Mouse (Mus musculus) intestine, postnatal 0 days (tissue): ENCODE measurements around the gene Rps19. TPM values are rescaled to one million over a fixed set of nuclear protein-coding genes. Genes with fewer than 3 reads are reported as not detected.

ENCODE experiments used
- ATAC-seq: fragments of 200-750 bp; cut with Nextera tagmentation; 2 replicates; pipeline ENCODE4 v1.8.0; 2017; ENCODE audit warnings: mild to moderate bottlenecking, moderate TSS enrichment, moderate library complexity
- H3K27ac ChIP-seq: fragments of 300-500 bp; sonication (generic); 2 replicates; pipeline ENCODE4 v1.5.1; 2014; ENCODE audit warnings: mild to moderate bottlenecking, low read depth, low read length, moderate library complexity
- H3K27me3 ChIP-seq: fragments of 300-500 bp; sonication (generic); replicated peaks from 2 replicates; pipeline ENCODE4 v1.6.1; 2014; ENCODE audit warnings: low read length, mixed read lengths; ENCODE audit not compliant: control insufficient read depth, insufficient read depth
- H3K36me3 ChIP-seq: fragments of 300-500 bp; sonication (generic); 2 replicates; pipeline ENCODE4 v1.6.1; 2014; ENCODE audit warnings: mild to moderate bottlenecking, moderate library complexity; ENCODE audit not compliant: control insufficient read depth, insufficient read depth
- H3K4me1 ChIP-seq: fragments of 300-500 bp; sonication (generic); replicated peaks from 2 replicates; pipeline ENCODE4 v1.6.1; 2014; ENCODE audit warnings: antibody characterized with exemption, low read length, mixed read lengths; ENCODE audit not compliant: control insufficient read depth, insufficient read depth
- H3K4me2 ChIP-seq: fragments of 300-500 bp; sonication (generic); replicated peaks from 2 replicates; pipeline ENCODE4 v1.6.1; 2014; ENCODE audit warnings: low read depth, mild to moderate bottlenecking, moderate library complexity
- H3K4me3 ChIP-seq: fragments of 300-500 bp; sonication (generic); 2 replicates; pipeline ENCODE4 v1.5.1; 2014; ENCODE audit warnings: low read depth, low read length
- H3K9ac ChIP-seq: fragments of 300-500 bp; sonication (generic); 2 replicates; pipeline ENCODE4 v1.6.1; 2014; ENCODE audit warnings: mild to moderate bottlenecking, low read depth, low read length
- H3K9me3 ChIP-seq: fragments of 300-500 bp; sonication (generic); 2 replicates; pipeline ENCODE4 v1.6.1; 2016; ENCODE audit warnings: mixed run types; ENCODE audit not compliant: control insufficient read depth
- CTCF ChIP-seq: sonication (generic); IDR thresholded peaks from 2 replicates; pipeline ENCODE4 v1.5.1; 2016; ENCODE audit warnings: low read depth, mild to moderate bottlenecking, control low read depth, antibody characterized with exemption, moderate library complexity
- WGBS: fragments of 180-500 bp; shearing (Covaris S2); extraction: QIAGEN DNeasy Blood & Tissue Kit; methylation state at CpG from one replicate; pipeline ENCODE4 v1.1.7; 2014; 5-methylcytosine and 5-hydroxymethylcytosine counted together
- polyA plus RNA-seq: library from polyadenylated mRNA; unstranded; fragments of >200 nt; fragmentation: Nextera tagmentation; extraction: Ambion mirVana; gene quantifications from 2 replicates; pipeline ENCODE4 v1.2.1, GENCODE M21; 2015

Gene Rps19
- polyA plus RNA-seq, 1 experiment from 2014 or later: 1,200 TPM

DNA sequence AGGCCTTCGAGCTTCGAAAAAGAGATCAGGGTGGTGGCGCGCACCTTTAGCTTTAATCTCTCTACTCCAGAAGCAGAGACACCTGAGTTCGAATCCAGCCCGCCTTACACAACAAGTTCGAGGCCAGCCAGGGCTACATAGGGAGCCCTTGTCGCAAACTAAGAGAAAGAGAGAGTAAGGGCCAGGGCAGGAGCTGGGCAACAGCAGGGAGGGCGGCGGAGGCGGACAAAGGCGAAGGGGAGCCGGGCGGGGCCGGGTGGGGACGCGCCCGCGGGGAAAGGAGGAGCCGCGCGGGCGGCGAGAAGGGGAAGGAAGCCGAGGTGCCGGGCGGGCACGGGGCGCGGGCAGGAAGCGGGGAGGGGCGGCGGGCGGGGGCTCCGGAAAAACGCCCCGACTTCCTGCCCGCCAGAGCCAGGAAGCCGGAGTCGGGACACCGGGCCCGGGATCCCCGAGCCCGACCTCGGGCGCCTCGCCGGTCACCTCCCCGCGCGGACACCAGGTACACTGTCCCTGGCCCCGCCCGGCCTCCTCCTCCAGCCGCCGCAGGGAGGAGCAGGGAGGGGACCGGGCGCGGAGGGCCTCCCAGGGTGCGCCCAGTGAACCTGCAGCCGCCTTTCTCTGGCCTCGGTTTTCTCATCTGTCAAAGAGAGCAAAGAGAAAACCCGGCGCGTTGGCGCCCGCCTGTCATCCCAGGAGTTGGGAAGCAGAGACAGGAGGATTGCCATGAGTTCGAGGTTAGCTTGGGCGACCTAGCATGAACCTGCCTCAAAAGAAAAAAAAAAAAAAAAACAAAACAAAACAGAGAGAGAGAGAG is 18.7 kb downstream of the Rps19 start, which contains the start of gene Arhgef1:
Gene Arhgef1, plus strand, starts transcription at position 283 of the 814 bp plus-strand sequence.
- 4% methylated on average over 58 of the region's 68 CpGs for WGBS
- Histone ChIP-seq H3K9ac (peak within 1 kb of the TSS; percentile 71), H3K36me3 (peaks cover 2% of the 10 kb centered on the region; the same call in 1 of the 2 replicates), H3K4me1 (no peaks in the 10 kb centered on the region), H3K4me3 (peak within 1 kb of the TSS; percentile 53), H3K27ac (peak within 1 kb of the TSS; percentile 85), H3K27me3 (no peaks in the 10 kb centered on the region), H3K4me2 (peak within 1 kb of the TSS; percentile 75), H3K9me3 (no peaks in the 10 kb centered on the region)
- peak; percentile 54 for ATAC-seq
- no peak for TF ChIP-seq CTCF

DNA sequence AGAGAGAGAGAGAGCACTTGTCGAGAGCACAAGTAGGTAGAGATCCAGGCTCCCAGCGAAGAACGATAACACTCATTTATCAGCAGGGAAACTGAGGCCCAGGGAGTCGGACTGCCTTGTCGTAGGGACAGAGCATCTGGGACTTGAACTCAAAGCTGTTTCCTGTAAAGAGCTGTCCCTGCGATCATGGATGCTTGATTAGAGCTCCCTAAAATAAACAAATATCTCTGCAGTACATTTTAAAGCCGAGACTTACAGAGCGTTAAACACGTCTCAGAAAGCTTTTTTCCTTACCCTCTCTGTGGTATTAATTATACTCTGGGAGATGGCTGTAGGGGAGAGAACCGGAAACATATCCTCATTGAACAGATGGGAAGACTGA is 19.3 kb downstream of the Rps19 start:
- Histone ChIP-seq H3K4me3 (peak overlapping the region; percentile 53), H3K27me3 (no peaks in the 10 kb centered on the region), H3K9me3 (no peaks in the 10 kb centered on the region), H3K9ac (peak overlapping the region; percentile 71), H3K4me2 (peak overlapping the region; percentile 75), H3K4me1 (no peaks in the 10 kb centered on the region), H3K36me3 (peaks cover 8% of the 10 kb centered on the region), H3K27ac (peak overlapping the region; percentile 85)
- no peak for TF ChIP-seq CTCF
- no peak for ATAC-seq
- WGBS: 14% methylated on average over 10 of the region's 10 CpGs

DNA sequence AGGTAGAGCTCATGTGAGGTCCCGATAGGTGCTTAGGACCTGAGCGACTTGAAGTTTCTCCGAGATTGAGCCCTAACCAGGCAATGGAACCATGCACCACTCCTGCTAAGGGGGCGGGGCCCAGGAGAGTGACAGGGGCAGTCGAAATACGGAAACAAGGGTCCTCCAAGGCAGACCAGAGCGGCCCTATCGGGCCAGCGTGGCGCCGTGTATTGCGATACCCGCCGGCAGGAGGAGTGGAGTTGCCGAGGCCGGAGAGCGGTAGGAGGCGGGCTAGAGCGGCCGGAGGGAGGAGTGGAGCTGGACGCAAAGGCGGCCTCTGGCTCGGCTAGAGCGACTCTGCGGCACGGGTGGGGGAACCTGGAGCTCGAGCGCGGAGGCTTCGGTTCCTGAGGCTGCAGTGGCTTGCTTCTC is 19.9 kb downstream of the Rps19 start:
- Histone ChIP-seq H3K4me3 (peak overlapping the region; percentile 53), H3K27ac (peak overlapping the region; percentile 51; the same call in 1 of the 2 replicates), H3K9ac (peak overlapping the region; percentile 71), H3K27me3 (no peaks in the 10 kb centered on the region), H3K4me2 (peak overlapping the region; percentile 75), H3K36me3 (peaks cover 14% of the 10 kb centered on the region), H3K4me1 (no peaks in the 10 kb centered on the region), H3K9me3 (no peaks in the 10 kb centered on the region)
- WGBS: under 1% methylated on average over 29 of the region's 30 CpGs
- peak; percentile 96 for ATAC-seq
- TF ChIP-seq CTCF: peak; percentile 84

DNA sequence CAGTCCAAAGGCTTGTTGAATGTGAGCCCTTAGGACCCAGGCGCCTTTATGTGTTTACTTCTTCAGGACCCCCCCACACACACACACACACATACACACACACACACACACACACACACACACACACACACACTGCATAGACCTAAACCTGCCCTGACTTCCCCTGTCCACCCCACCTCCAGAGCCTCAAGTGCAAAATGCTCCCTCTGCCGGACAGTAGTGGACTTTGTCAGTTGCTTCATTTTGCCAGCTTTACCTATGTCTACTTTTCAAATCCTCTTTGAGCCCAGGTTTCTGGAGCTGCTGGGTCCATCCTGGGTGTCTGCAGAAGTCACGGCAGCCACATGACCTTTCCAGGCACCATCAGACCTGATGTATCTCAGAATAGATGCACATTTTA is 20.8 kb downstream of the Rps19 start:
- 0 out of 2 replicates have a peak, but pooled peaks have one; percentile 9 for ATAC-seq
- no peaks in the 10 kb centered on the region for H3K4me1 ChIP-seq
- WGBS: 20% methylated on average over 3 of the region's 3 CpGs
- H3K36me3 ChIP-seq: peaks cover 20% of the 10 kb centered on the region
- TF ChIP-seq CTCF: peak; percentile 89
- peak overlapping the region; percentile 35; the same call in 1 of the 2 replicates for H3K27ac ChIP-seq
- H3K27me3 ChIP-seq: no peaks in the 10 kb centered on the region
- H3K9ac ChIP-seq: peak overlapping the region; percentile 52
- peak overlapping the region; percentile 75 for H3K4me2 ChIP-seq
- H3K4me3 ChIP-seq: peak overlapping the region; percentile 53
- no peaks in the 10 kb centered on the region for H3K9me3 ChIP-seq

DNA sequence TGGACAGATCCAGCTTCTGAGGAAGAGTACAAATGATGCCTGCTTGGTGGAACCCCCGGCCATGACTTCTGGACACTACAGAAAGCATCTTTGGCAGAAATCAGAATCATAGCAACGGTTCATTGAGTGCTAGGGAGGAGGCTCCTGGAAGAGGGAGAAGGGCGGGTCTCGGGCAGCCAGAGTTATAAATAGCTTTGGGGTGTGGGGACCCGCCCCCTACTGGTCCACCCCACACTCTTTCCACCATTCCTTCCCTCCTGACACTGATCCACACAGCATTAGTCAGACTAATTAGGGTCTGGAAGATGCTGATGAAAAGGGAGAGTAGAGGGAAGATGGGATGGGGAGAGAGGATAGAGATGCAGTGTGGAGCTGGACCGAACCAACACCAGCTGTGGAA is 22.4 kb downstream of the Rps19 start:
- Histone ChIP-seq H3K9me3 (no peaks in the 10 kb centered on the region), H3K9ac (no peak overlapping the region), H3K4me3 (no peak overlapping the region), H3K4me2 (0 out of 2 replicates have a peak overlapping the region, but pooled peaks have one; percentile 9), H3K36me3 (peaks cover 23% of the 10 kb centered on the region), H3K27ac (no peak overlapping the region), H3K27me3 (no peaks in the 10 kb centered on the region), H3K4me1 (no peaks in the 10 kb centered on the region)
- WGBS: 25% methylated on average over 6 of the region's 6 CpGs
- ATAC-seq: no peak
- peak; percentile 25; the same call in 1 of the 2 replicates for TF ChIP-seq CTCF

DNA sequence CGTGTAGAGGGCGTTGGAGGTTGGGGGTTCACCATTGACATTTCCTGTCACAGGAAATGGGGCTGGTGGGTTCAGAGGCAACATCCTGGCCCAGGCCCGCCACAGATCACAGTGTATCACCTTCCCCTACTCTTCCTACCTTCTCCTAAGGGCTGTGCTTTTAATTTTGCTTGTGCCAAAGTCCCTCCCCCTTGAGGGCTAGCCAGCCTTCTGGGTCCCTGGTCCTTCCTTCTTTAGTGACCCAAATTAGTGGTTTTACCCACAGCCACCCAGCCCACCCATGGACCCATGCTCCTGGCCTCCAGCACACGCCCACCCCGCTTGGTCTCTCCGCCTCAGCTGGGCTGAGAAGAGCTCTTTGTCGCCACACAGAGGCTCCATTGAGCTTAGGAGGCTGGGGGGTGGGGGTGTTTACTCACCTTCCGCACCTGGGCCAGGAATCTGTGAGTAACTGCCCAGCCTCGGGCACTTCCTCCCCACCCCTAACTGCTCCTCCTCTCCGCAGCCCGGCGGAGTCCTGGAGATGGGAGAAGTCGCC is 23.1 kb downstream of the Rps19 start:
- no peaks in the 10 kb centered on the region for H3K4me1 ChIP-seq
- H3K27me3 ChIP-seq: no peaks in the 10 kb centered on the region
- no peak overlapping the region for H3K4me2 ChIP-seq
- 26% methylated on average over 13 of the region's 13 CpGs for WGBS
- no peak overlapping the region for H3K27ac ChIP-seq
- H3K9me3 ChIP-seq: no peaks in the 10 kb centered on the region
- peak; percentile 31 for TF ChIP-seq CTCF
- ATAC-seq: no peak
- H3K36me3 ChIP-seq: peaks cover 30% of the 10 kb centered on the region
- 0 out of 2 replicates have a peak overlapping the region, but pooled peaks have one; percentile 3 for H3K9ac ChIP-seq
- no peak overlapping the region for H3K4me3 ChIP-seq
